In genomic region chr19:4578799-4579198, GRCm38 (mm10) we compare ENCODE assay signal across 10 mouse cellular contexts. TPM values are rescaled to one million over a fixed set of nuclear protein-coding genes. Genes with fewer than 3 reads are reported as not detected.
DNase-seq lines count a peak whose midpoint lies in the region; ATAC-seq lines count a peak whose summit lies in the region.
"Had no signal": no experiment of that assay in that cellular context is flagged by ENCODE, and none has a peak within 500 bp of the region (broad histone marks: within the 10 kb centered on the region; RNA-seq: fewer than 3 reads in every experiment).

No protein-coding gene starts in this region.

- H3K36me3 ChIP-seq in kidney, embryonic 16.5 days (ENCODE audit: insufficient read depth, low read length): no peaks in the 10 kb centered on the region
- no peaks in the 10 kb centered on the region for H3K36me3 ChIP-seq in hindbrain, embryonic 10.5 days
- H3K36me3 ChIP-seq: midbrain, embryonic 12.5 days; neural tube, embryonic 15.5 days had no signal

- H3K4me2 ChIP-seq in kidney, embryonic 16.5 days (replicated peaks; ENCODE audit: low read depth, low read length): no peak overlapping the region
- H3K4me2 ChIP-seq: midbrain, embryonic 12.5 days; neural tube, embryonic 15.5 days had no signal

- peak; percentile 73 for DNase-seq in kidney, adult 9 months
- DNase-seq in cerebellum, adult 11 months: peak; percentile 60
- peak; percentile 44 to 56 for DNase-seq in cerebellum, postnatal 36 days
- DNase-seq in lung, postnatal 10 days: peak; percentile 65
- DNase-seq in hindbrain, embryonic 10.5 days (ENCODE audit: low spot score): no peak
- DNase-seq in thymus, postnatal 0 days (ENCODE audit: low spot score): no peak
- DNase-seq: thymus, postnatal 36 days had no signal

- no peak overlapping the region for H3K4me3 ChIP-seq in kidney, embryonic 16.5 days (ENCODE audit: low read length)
- no peak overlapping the region for H3K4me3 ChIP-seq in hindbrain, embryonic 10.5 days
- H3K4me3 ChIP-seq: midbrain, embryonic 12.5 days; neural tube, embryonic 15.5 days had no signal

- no peak overlapping the region for H3K9ac ChIP-seq in kidney, embryonic 16.5 days (replicated peaks; ENCODE audit: low read length)
- H3K9ac ChIP-seq: midbrain, embryonic 12.5 days; neural tube, embryonic 15.5 days had no signal

- 55% methylated on average over 2 of the region's 2 CpGs for WGBS in kidney, embryonic 16.5 days
- 83% methylated on average over 2 of the region's 2 CpGs for WGBS in hindbrain, embryonic 10.5 days

- no peaks in the 10 kb centered on the region for H3K4me1 ChIP-seq in kidney, embryonic 16.5 days (ENCODE audit: insufficient read depth, low read length)
- H3K4me1 ChIP-seq in hindbrain, embryonic 10.5 days (replicated peaks): no peaks in the 10 kb centered on the region
- H3K4me1 ChIP-seq: midbrain, embryonic 12.5 days had no signal

- no peaks in the 10 kb centered on the region for H3K27me3 ChIP-seq in kidney, embryonic 16.5 days (ENCODE audit: insufficient read depth, low read length)
- H3K27me3 ChIP-seq in hindbrain, embryonic 10.5 days (ENCODE audit: insufficient read depth, poor library complexity, severe bottlenecking): no peaks in the 10 kb centered on the region
- H3K27me3 ChIP-seq: midbrain, embryonic 12.5 days; neural tube, embryonic 15.5 days had no signal

- no peaks in the 10 kb centered on the region for H3K9me3 ChIP-seq in kidney, embryonic 16.5 days (ENCODE audit: low read length)
- no peaks in the 10 kb centered on the region for H3K9me3 ChIP-seq in hindbrain, embryonic 10.5 days
- H3K9me3 ChIP-seq: midbrain, embryonic 12.5 days; neural tube, embryonic 15.5 days had no signal

- no peak overlapping the region for H3K27ac ChIP-seq in kidney, embryonic 16.5 days (ENCODE audit: low read length)
- H3K27ac ChIP-seq in hindbrain, embryonic 10.5 days: no peak overlapping the region
- H3K27ac ChIP-seq: midbrain, embryonic 12.5 days; neural tube, embryonic 15.5 days had no signal

- ATAC-seq in kidney, embryonic 16.5 days (ENCODE audit: low FRiP score, low TSS enrichment): no peak

RNA-seq across cellular contexts. Expression of gene Lrfn4, which starts 36.7 kb away (rescaled TPM):
- polyA plus RNA-seq in kidney, embryonic 16.5 days (2015; fragmentation: Nextera tagmentation; extraction: Ambion mirVana): 4.5 and 6.0 TPM in 2 replicates
- polyA plus RNA-seq in hindbrain, embryonic 10.5 days (2016; fragmentation: Nextera tagmentation; extraction: Ambion mirVana): 5.9 and 8.2 TPM in 2 replicates
- 1.4 and 1.8 TPM in 2 replicates for polyA plus RNA-seq in thymus, postnatal 0 days (2015; fragmentation: Nextera tagmentation; extraction: Ambion mirVana)

RNA-seq across cellular contexts. Expression of gene Rce1, which starts 46.6 kb away (rescaled TPM):
- 92.4 and 96.0 TPM in 2 replicates for polyA plus RNA-seq in kidney, embryonic 16.5 days (2015; fragmentation: Nextera tagmentation; extraction: Ambion mirVana)
- 80.0 and 81.4 TPM in 2 replicates for polyA plus RNA-seq in hindbrain, embryonic 10.5 days (2016; fragmentation: Nextera tagmentation; extraction: Ambion mirVana)
- 51.0 and 51.9 TPM in 2 replicates for polyA plus RNA-seq in thymus, postnatal 0 days (2015; fragmentation: Nextera tagmentation; extraction: Ambion mirVana)

Comparison
In these comparisons a context has a peak if more than half of its experiments do, and no peak if none do; other contexts are left out.
1. DNase-seq: peak in kidney, adult 9 months (single experiment), cerebellum, adult 11 months (single experiment), cerebellum, postnatal 36 days (2 of 2) and lung, postnatal 10 days (single experiment); none in hindbrain, embryonic 10.5 days (single experiment) and thymus, postnatal 0 days (single experiment).